Mouse (Mus musculus) thymus, adult 18-20 months (tissue): Measurements from ENCODE around the gene Timp2.
"Not testable (repeated sequence)": the region's sequence is repeated elsewhere in the genome, so short reads cannot be mapped to it uniquely, and the experiment has no call there.

Experiments used
- DNase-seq, 2 experiments: peaks; one replicate each; pipeline ENCODE4 v3.0.0; 2022; ENCODE audit warnings: mixed read lengths in 2 of 2

Gene Timp2

GRCm38 (mm10) chr11:118355640-118356039 lies at the start of gene Timp2:
Gene Timp2 (minus strand): TSS chr11:118355740.
- no peak for DNase-seq

- no peak for DNase-seq
These were observed 49.8 kb upstream of the Timp2 start for GRCm38 (mm10) chr11:118405311-118405710.

GRCm38 (mm10) chr11:118403951-118404899 lies 48.7 kb upstream of the Timp2 start:
- peak in 1 of 2 experiments; percentile 1 for DNase-seq

GRCm38 (mm10) chr11:118403183-118403582 lies 47.6 kb upstream of the Timp2 start:
- DNase-seq = no peak

GRCm38 (mm10) chr11:118401760-118402280 lies 46.3 kb upstream of the Timp2 start, which contains the start of gene Lgals3bp:
Gene Lgals3bp (minus strand): TSS chr11:118402092.
- peak; percentile 51 to 68 for DNase-seq

- peak in 1 of 2 experiments; percentile 3 for DNase-seq
These were observed 45.7 kb upstream of the Timp2 start for GRCm38 (mm10) chr11:118401195-118401594.

- DNase-seq = peak in 1 of 2 experiments; percentile 1
These were observed 45.0 kb upstream of the Timp2 start for GRCm38 (mm10) chr11:118400566-118400936.

GRCm38 (mm10) chr11:118399891-118400565 lies 44.5 kb upstream of the Timp2 start:
- DNase-seq = peak in 1 of 2 experiments; percentile 1

GRCm38 (mm10) chr11:118397806-118398530 lies 42.4 kb upstream of the Timp2 start:
- no peak for DNase-seq

- no peak for DNase-seq
These were observed 39.0 kb upstream of the Timp2 start for GRCm38 (mm10) chr11:118394538-118394937.

GRCm38 (mm10) chr11:118393991-118394390 lies 38.5 kb upstream of the Timp2 start:
- no peak for DNase-seq

GRCm38 (mm10) chr11:118387816-118388215 lies 32.3 kb upstream of the Timp2 start:
- DNase-seq = not testable (repeated sequence)

GRCm38 (mm10) chr11:118379251-118380009 lies 23.9 kb upstream of the Timp2 start:
- peak; percentile 54 to 59 for DNase-seq

GRCm38 (mm10) chr11:118378656-118379055 lies 23.1 kb upstream of the Timp2 start:
- no peak for DNase-seq

- DNase-seq = not testable (repeated sequence)
These were observed 20.8 kb upstream of the Timp2 start for GRCm38 (mm10) chr11:118376323-118376722.

- no peak for DNase-seq
These were observed 20.3 kb upstream of the Timp2 start for GRCm38 (mm10) chr11:118375881-118376280.

- DNase-seq = no peak
These were observed 19.9 kb upstream of the Timp2 start for GRCm38 (mm10) chr11:118375461-118375860.

- no peak for DNase-seq
These were observed 19.5 kb upstream of the Timp2 start for GRCm38 (mm10) chr11:118375006-118375405.

GRCm38 (mm10) chr11:118374506-118374905 lies 19.0 kb upstream of the Timp2 start:
- no peak for DNase-seq

GRCm38 (mm10) chr11:118372641-118373040 lies 17.1 kb upstream of the Timp2 start:
- DNase-seq = no peak

GRCm38 (mm10) chr11:118371876-118372275 lies 16.3 kb upstream of the Timp2 start:
- DNase-seq = no peak

- no peak for DNase-seq
These were observed 14.1 kb upstream of the Timp2 start for GRCm38 (mm10) chr11:118369657-118370056.
